Mouse (Mus musculus): ENCODE measurements around the gene Rbx1.

DNA sequence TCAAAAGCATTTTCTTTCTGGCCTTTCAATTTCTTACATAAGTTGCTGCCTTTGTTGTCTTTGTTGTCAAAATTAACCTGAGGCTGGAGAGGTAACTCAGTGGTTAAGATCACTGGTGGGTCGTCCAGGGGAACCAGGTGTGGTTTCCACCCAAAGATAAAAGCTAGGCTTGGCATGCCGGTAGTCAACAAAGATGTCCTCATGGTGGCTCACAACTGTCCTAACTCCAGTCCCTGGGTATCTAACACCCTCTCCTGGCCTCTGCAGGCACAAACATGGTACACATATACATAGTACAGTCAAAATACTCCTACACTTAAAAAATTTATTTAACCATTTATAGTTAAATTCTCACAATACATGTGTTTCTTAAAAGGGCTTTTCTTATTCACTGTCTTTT lies 38.1 kb upstream of the Rbx1 start:
- TF ChIP-seq CTCF (IDR thresholded peaks at IDR 0.05; ENCODE audit: low read depth, low read length) (no peak), POLR2A (IDR thresholded peaks at IDR 0.05; ENCODE audit: extremely low read depth, insufficient read depth, low read length) (no peak)

All from liver, adult 2 months (tissue).